Mouse (Mus musculus): ENCODE measurements around the gene Cers5. TPM values are rescaled to one million over a fixed set of nuclear protein-coding genes. Genes with fewer than 3 reads are reported as not detected.
A peak's percentile ranks its signal among the peaks of the same experiment; 100 is the strongest.

The Cers5 gene
- polyA plus RNA-seq, 1 experiment: 101 TPM

- TF ChIP-seq MYOD1 (IDR thresholded peaks at IDR 0.05; ENCODE audit: control insufficient read depth, insufficient read length, low read depth): no peak
- no peak for TF ChIP-seq USF1 (IDR thresholded peaks at IDR 0.05; ENCODE audit: low read depth)
- no peak for TF ChIP-seq CTCF (IDR thresholded peaks at IDR 0.05; ENCODE audit: control insufficient read depth, insufficient read depth, insufficient read length)
- H3K27me3 ChIP-seq (ENCODE audit: control insufficient read depth, insufficient read depth, insufficient read length): no peaks in the 10 kb centered on the region
- peaks cover 90% of the 10 kb centered on the region for H3K79me2 ChIP-seq (ENCODE audit: control insufficient read depth, insufficient read depth)
- peaks cover 88% of the 10 kb centered on the region for H3K36me3 ChIP-seq (ENCODE audit: control insufficient read depth, insufficient read depth)
- H3K79me3 ChIP-seq (ENCODE audit: low read depth): peaks cover 51% of the 10 kb centered on the region
- H3ac ChIP-seq (ENCODE audit: control insufficient read depth, insufficient read length, low read depth): no peak overlapping the region
- H3K4me3 ChIP-seq (ENCODE audit: insufficient read depth, poor library complexity, severe bottlenecking): no peak overlapping the region
These were observed 33.5 kb upstream of the Cers5 start for GRCm38 (mm10) chr15:99806171-99806570.

GRCm38 (mm10) chr15:99805673-99806072 lies 33.0 kb upstream of the Cers5 start:
- peaks cover 92% of the 10 kb centered on the region for H3K36me3 ChIP-seq (ENCODE audit: control insufficient read depth, insufficient read depth)
- H3K79me3 ChIP-seq (ENCODE audit: low read depth): peaks cover 46% of the 10 kb centered on the region
- no peak overlapping the region for H3ac ChIP-seq (ENCODE audit: control insufficient read depth, insufficient read length, low read depth)
- peaks cover 90% of the 10 kb centered on the region for H3K79me2 ChIP-seq (ENCODE audit: control insufficient read depth, insufficient read depth)
- no peak overlapping the region for H3K4me3 ChIP-seq (ENCODE audit: insufficient read depth, poor library complexity, severe bottlenecking)
- H3K27me3 ChIP-seq (ENCODE audit: control insufficient read depth, insufficient read depth, insufficient read length): no peaks in the 10 kb centered on the region
- TF ChIP-seq CTCF (IDR thresholded peaks at IDR 0.05; ENCODE audit: control insufficient read depth, insufficient read depth, insufficient read length) (no peak), USF1 (IDR thresholded peaks at IDR 0.05; ENCODE audit: low read depth) (no peak), CEBPB (IDR thresholded peaks at IDR 0.05; ENCODE audit: low read depth) (no peak), MAX (IDR thresholded peaks at IDR 0.05) (no peak), FOSL1 (IDR thresholded peaks at IDR 0.05; ENCODE audit: insufficient read depth, low read length, poor library complexity, severe bottlenecking) (no peak), MYOD1 (IDR thresholded peaks at IDR 0.05; ENCODE audit: control insufficient read depth, insufficient read length, low read depth) (no peak), MYOG (IDR thresholded peaks at IDR 0.05; ENCODE audit: control insufficient read depth, extremely low read depth, insufficient read length) (no peak)

- Histone ChIP-seq H3K79me3 (ENCODE audit: low read depth) (peaks cover 28% of the 10 kb centered on the region), H3K79me2 (ENCODE audit: control insufficient read depth, insufficient read depth) (peaks cover 81% of the 10 kb centered on the region), H3K36me3 (ENCODE audit: control insufficient read depth, insufficient read depth) (peaks cover 96% of the 10 kb centered on the region), H3ac (ENCODE audit: control insufficient read depth, insufficient read length, low read depth) (peak overlapping the region; percentile 37), H3K27me3 (ENCODE audit: control insufficient read depth, insufficient read depth, insufficient read length) (no peaks in the 10 kb centered on the region), H3K4me3 (ENCODE audit: insufficient read depth, poor library complexity, severe bottlenecking) (no peak overlapping the region)
- TF ChIP-seq CTCF (IDR thresholded peaks at IDR 0.05; ENCODE audit: control insufficient read depth, insufficient read depth, insufficient read length) (no peak), MYOD1 (IDR thresholded peaks at IDR 0.05; ENCODE audit: control insufficient read depth, insufficient read length, low read depth) (no peak), CEBPB (IDR thresholded peaks at IDR 0.05; ENCODE audit: low read depth) (peak; percentile 93), FOSL1 (IDR thresholded peaks at IDR 0.05; ENCODE audit: insufficient read depth, low read length, poor library complexity, severe bottlenecking) (no peak)
These were observed 30.5 kb upstream of the Cers5 start for GRCm38 (mm10) chr15:99803186-99803644.

GRCm38 (mm10) chr15:99801885-99802572 lies 29.3 kb upstream of the Cers5 start:
- TF ChIP-seq FOSL1 (IDR thresholded peaks at IDR 0.05; ENCODE audit: insufficient read depth, low read length, poor library complexity, severe bottlenecking) (no peak), MYOD1 (IDR thresholded peaks at IDR 0.05; ENCODE audit: control insufficient read depth, insufficient read length, low read depth) (no peak), CEBPB (IDR thresholded peaks at IDR 0.05; ENCODE audit: low read depth) (no peak), MAX (IDR thresholded peaks at IDR 0.05) (no peak), MYOG (IDR thresholded peaks at IDR 0.05; ENCODE audit: control insufficient read depth, extremely low read depth, insufficient read length) (no peak), CTCF (IDR thresholded peaks at IDR 0.05; ENCODE audit: control insufficient read depth, insufficient read depth, insufficient read length) (no peak), USF1 (IDR thresholded peaks at IDR 0.05; ENCODE audit: low read depth) (no peak)
- Histone ChIP-seq H3K79me2 (ENCODE audit: control insufficient read depth, insufficient read depth) (peaks cover 75% of the 10 kb centered on the region), H3K36me3 (ENCODE audit: control insufficient read depth, insufficient read depth) (peaks cover 96% of the 10 kb centered on the region), H3K27me3 (ENCODE audit: control insufficient read depth, insufficient read depth, insufficient read length) (no peaks in the 10 kb centered on the region), H3ac (ENCODE audit: control insufficient read depth, insufficient read length, low read depth) (no peak overlapping the region), H3K4me3 (ENCODE audit: insufficient read depth, poor library complexity, severe bottlenecking) (no peak overlapping the region), H3K79me3 (ENCODE audit: low read depth) (peaks cover 22% of the 10 kb centered on the region)

- Histone ChIP-seq H3K27me3 (ENCODE audit: control insufficient read depth, insufficient read depth, insufficient read length) (no peaks in the 10 kb centered on the region), H3K36me3 (ENCODE audit: control insufficient read depth, insufficient read depth) (peaks cover 92% of the 10 kb centered on the region), H3K79me3 (ENCODE audit: low read depth) (peaks cover 17% of the 10 kb centered on the region), H3ac (ENCODE audit: control insufficient read depth, insufficient read length, low read depth) (no peak overlapping the region), H3K79me2 (ENCODE audit: control insufficient read depth, insufficient read depth) (peaks cover 58% of the 10 kb centered on the region), H3K4me3 (ENCODE audit: insufficient read depth, poor library complexity, severe bottlenecking) (no peak overlapping the region)
- TF ChIP-seq FOSL1 (IDR thresholded peaks at IDR 0.05; ENCODE audit: insufficient read depth, low read length, poor library complexity, severe bottlenecking): no peak
- TF ChIP-seq USF1 (IDR thresholded peaks at IDR 0.05; ENCODE audit: low read depth): no peak
- TF ChIP-seq MAX (IDR thresholded peaks at IDR 0.05): no peak
- no peak for TF ChIP-seq MYOD1 (IDR thresholded peaks at IDR 0.05; ENCODE audit: control insufficient read depth, insufficient read length, low read depth)
- TF ChIP-seq CTCF (IDR thresholded peaks at IDR 0.05; ENCODE audit: control insufficient read depth, insufficient read depth, insufficient read length): no peak
- TF ChIP-seq MYOG (IDR thresholded peaks at IDR 0.05; ENCODE audit: control insufficient read depth, extremely low read depth, insufficient read length): no peak
- no peak for TF ChIP-seq CEBPB (IDR thresholded peaks at IDR 0.05; ENCODE audit: low read depth)
These were observed 27.0 kb upstream of the Cers5 start for GRCm38 (mm10) chr15:99799706-99800105.

GRCm38 (mm10) chr15:99797898-99798297 lies 25.2 kb upstream of the Cers5 start:
- H3K27me3 ChIP-seq (ENCODE audit: control insufficient read depth, insufficient read depth, insufficient read length): no peaks in the 10 kb centered on the region
- peaks cover 94% of the 10 kb centered on the region for H3K36me3 ChIP-seq (ENCODE audit: control insufficient read depth, insufficient read depth)
- peaks cover 17% of the 10 kb centered on the region for H3K79me3 ChIP-seq (ENCODE audit: low read depth)
- H3ac ChIP-seq (ENCODE audit: control insufficient read depth, insufficient read length, low read depth): no peak overlapping the region
- peaks cover 49% of the 10 kb centered on the region for H3K79me2 ChIP-seq (ENCODE audit: control insufficient read depth, insufficient read depth)
- no peak for TF ChIP-seq MYOG (IDR thresholded peaks at IDR 0.05; ENCODE audit: control insufficient read depth, extremely low read depth, insufficient read length)
- no peak for TF ChIP-seq FOSL1 (IDR thresholded peaks at IDR 0.05; ENCODE audit: insufficient read depth, low read length, poor library complexity, severe bottlenecking)
- TF ChIP-seq USF1 (IDR thresholded peaks at IDR 0.05; ENCODE audit: low read depth): no peak
- no peak for TF ChIP-seq MYOD1 (IDR thresholded peaks at IDR 0.05; ENCODE audit: control insufficient read depth, insufficient read length, low read depth)
- TF ChIP-seq MAX (IDR thresholded peaks at IDR 0.05): no peak
- no peak for TF ChIP-seq CTCF (IDR thresholded peaks at IDR 0.05; ENCODE audit: control insufficient read depth, insufficient read depth, insufficient read length)
- TF ChIP-seq CEBPB (IDR thresholded peaks at IDR 0.05; ENCODE audit: low read depth): no peak
- H3K4me3 ChIP-seq (ENCODE audit: insufficient read depth, poor library complexity, severe bottlenecking): no peak overlapping the region
